Mouse (Mus musculus) small intestine, adult 2 months (tissue): Measurements from ENCODE around the gene Cog7. TPM values are rescaled to one million over a fixed set of nuclear protein-coding genes. Genes with fewer than 3 reads are reported as not detected.
A peak's percentile ranks its signal among the peaks of the same experiment; 100 is the strongest.

Experiments
- H3K27ac ChIP-seq: fragments of 200-500 bp; 2 replicates; pipeline ENCODE4 v1.5.1; 2012; ENCODE audit warnings: low read depth, low read length, control low read depth, inconsistent platforms; ENCODE audit not compliant: insufficient read depth
- H3K27me3 ChIP-seq: fragments of 200-500 bp; 2 replicates; pipeline ENCODE4 v1.6.1; 2012; ENCODE audit warnings: mild to moderate bottlenecking, moderate library complexity, low read length, inconsistent platforms; ENCODE audit not compliant: control insufficient read depth, insufficient read depth
- H3K36me3 ChIP-seq: fragments of 200-500 bp; 2 replicates; pipeline ENCODE4 v1.6.1; 2012; ENCODE audit warnings: mild to moderate bottlenecking, low read length, control low read depth, inconsistent platforms; ENCODE audit not compliant: control insufficient read depth, insufficient read depth
- H3K4me1 ChIP-seq: fragments of 200-500 bp; 2 replicates; pipeline ENCODE4 v1.6.1; 2012; ENCODE audit warnings: low read length, inconsistent platforms, mixed read lengths; ENCODE audit not compliant: control insufficient read depth, insufficient read depth, insufficient read length
- H3K4me3 ChIP-seq: fragments of 200-500 bp; 2 replicates; pipeline ENCODE4 v1.5.1; 2012; ENCODE audit warnings: low read depth, mild to moderate bottlenecking, control low read depth, inconsistent platforms, low read length, moderate library complexity
- CTCF ChIP-seq: fragments of 200-500 bp; IDR thresholded peaks from 2 replicates; pipeline ENCODE4 v1.5.1; 2012; ENCODE audit warnings: low read depth, mild to moderate bottlenecking, control low read depth, inconsistent platforms, low read length, moderate library complexity, mixed read lengths; ENCODE audit not compliant: insufficient replicate concordance, insufficient read length; ENCODE audit errors: extremely low read depth
- POLR2A ChIP-seq: fragments of 200-500 bp; IDR thresholded peaks from 2 replicates; pipeline ENCODE4 v1.6.1; 2012; ENCODE audit warnings: low read depth, mild to moderate bottlenecking, control low read depth, inconsistent platforms, low read length, moderate library complexity
- WGBS: fragments of 180-500 bp; shearing (Covaris S2); methylation state at CpG from one replicate; pipeline ENCODE4 v1.1.7; 2018; 5-methylcytosine and 5-hydroxymethylcytosine counted together
- polyA plus RNA-seq: library from polyadenylated mRNA; depleted of rRNA; stranded (reverse); fragments of >200 nt; gene quantifications from 2 replicates; pipeline ENCODE4 v1.2.3, GENCODE M21; 2012

Gene Cog7
- polyA plus RNA-seq, 1 experiment: 20.2 TPM

DNA sequence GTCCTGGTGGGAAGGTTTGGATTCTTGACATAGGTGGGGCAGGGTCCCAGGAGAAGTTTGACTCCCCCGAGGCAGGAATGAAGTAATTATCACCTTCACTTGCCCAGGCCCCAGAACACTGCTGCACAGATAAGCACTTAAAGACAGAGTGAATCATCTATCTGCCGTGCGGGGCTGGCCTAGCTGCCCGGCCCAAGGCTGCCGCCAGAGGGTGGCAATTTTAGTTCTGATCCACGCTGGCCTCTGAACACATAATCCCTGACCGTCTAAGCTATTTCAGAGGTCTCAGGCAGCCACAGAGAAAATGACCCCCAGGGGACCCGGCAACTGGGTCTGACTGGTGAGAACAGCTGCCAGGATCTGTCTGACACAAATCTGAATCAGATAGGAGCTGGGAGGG is 33.6 kb upstream of the Cog7 start:
- no peaks in the 10 kb centered on the region for H3K27me3 ChIP-seq
- no peak overlapping the region for H3K27ac ChIP-seq
- 50% methylated on average over 8 of the region's 8 CpGs for WGBS

DNA sequence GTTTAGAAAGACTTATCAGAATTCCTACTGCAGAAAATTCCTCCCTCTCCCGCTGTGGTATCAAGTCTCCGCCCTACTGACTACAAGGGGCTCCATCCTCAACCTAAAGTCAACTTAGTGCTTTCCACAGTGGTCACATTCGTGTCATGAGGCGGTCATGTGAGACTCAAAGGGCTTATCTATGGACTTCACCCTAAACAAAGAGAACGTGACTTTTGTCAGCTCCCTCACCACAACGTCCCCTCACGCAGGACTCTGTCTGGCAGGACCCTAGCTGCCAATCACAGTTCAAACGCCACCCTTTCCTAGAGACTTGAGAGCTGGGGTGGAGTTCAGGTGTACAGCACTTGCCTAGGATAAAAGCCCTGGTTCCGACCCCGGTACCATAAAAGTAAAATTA is 31.4 kb upstream of the Cog7 start:
- Histone ChIP-seq H3K27me3 (no peaks in the 10 kb centered on the region), H3K4me3 (no peak overlapping the region), H3K36me3 (peaks cover 2% of the 10 kb centered on the region; the same call in 1 of the 2 replicates), H3K4me1 (no peaks in the 10 kb centered on the region), H3K27ac (no peak overlapping the region)
- WGBS: 62% methylated on average over 10 of the region's 10 CpGs
- no peak for TF ChIP-seq POLR2A
- TF ChIP-seq CTCF: no peak

More for the DNA sequence above, 33.6 kb upstream of the Cog7 start:
- Histone ChIP-seq H3K4me1 (no peaks in the 10 kb centered on the region; the same call in 1 of the 2 replicates), H3K4me3 (no peak overlapping the region), H3K36me3 (peaks cover 2% of the 10 kb centered on the region; the same call in 1 of the 2 replicates)
- TF ChIP-seq POLR2A (no peak), CTCF (no peak; the same call in 1 of the 2 replicates)

DNA sequence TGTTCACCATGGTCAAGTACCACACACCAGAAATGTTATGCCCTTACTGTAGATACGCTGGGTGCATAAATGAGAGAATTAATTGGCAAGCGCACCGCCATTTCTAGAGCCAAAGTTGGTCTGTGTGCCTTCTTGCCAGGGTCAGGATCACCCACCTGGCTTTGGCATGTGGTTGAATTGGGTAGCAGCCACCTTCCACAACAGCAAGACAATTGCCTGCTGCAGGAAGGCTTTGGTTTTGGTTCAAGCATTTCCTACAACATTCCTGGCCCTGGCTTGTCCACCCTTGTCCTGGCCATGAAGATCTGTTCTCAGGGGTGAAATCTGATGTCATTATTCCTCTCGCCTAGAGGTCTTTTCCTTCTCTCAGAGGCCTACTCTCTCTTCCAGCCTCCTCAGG is 30.9 kb upstream of the Cog7 start:
- no peaks in the 10 kb centered on the region for H3K27me3 ChIP-seq
- peaks cover 2% of the 10 kb centered on the region; the same call in 1 of the 2 replicates for H3K36me3 ChIP-seq
- WGBS: 97% methylated on average over 4 of the region's 4 CpGs
- TF ChIP-seq CTCF (no peak), POLR2A (no peak)
- H3K27ac ChIP-seq: no peak overlapping the region
- H3K4me1 ChIP-seq: no peaks in the 10 kb centered on the region
- no peak overlapping the region for H3K4me3 ChIP-seq

DNA sequence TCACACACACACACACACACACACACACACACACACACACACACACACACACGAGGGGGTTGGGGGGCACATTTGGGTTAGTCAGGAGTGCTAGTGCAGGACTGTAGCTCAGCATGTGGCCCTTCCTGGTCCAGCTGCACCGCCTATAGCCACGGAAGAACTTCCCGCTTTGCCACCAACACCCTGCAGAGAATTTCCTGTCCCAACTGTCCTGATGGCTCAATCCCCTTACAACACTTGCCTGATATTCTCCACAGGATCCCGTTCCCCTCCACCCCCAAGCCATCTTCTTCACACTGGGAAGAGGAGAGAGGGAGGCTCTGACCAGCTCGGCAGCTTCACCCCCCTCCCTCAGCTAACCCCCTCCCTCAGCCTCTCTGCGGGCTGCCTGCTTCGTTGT is 18.9 kb upstream of the Cog7 start:
- H3K36me3 ChIP-seq: 0 out of 2 replicates have a peak, but pooled peaks cover 5% of the 10 kb centered on the region
- WGBS: 80% methylated on average over 8 of the region's 8 CpGs

DNA sequence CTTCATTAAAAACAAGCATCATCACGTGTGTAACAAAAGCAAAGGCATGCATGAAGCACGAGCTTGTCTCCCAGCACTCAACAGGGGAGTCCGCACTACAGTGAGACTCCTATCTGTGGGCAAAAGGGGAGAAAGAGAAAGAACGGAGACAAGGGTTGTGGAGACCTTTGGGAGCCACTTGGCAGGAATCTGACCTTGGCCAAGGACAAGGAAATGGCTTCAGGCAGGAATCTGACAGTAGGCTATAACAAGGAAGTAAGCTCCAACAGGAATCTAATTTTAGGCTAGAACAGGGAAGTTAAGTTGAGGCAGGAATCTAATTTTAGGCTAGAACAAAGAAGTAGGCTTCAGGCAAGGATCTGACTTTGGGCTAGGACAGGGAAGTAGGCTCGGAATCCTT is 14.4 kb upstream of the Cog7 start:
- TF ChIP-seq POLR2A (no peak), CTCF (no peak)
- Histone ChIP-seq H3K36me3 (0 out of 2 replicates have a peak, but pooled peaks cover 5% of the 10 kb centered on the region), H3K27ac (no peak overlapping the region), H3K4me3 (no peak overlapping the region), H3K27me3 (no peaks in the 10 kb centered on the region), H3K4me1 (no peaks in the 10 kb centered on the region)
- 97% methylated on average over 5 of the region's 5 CpGs for WGBS

More for the DNA sequence above, 18.9 kb upstream of the Cog7 start:
- Histone ChIP-seq H3K4me3 (no peak overlapping the region), H3K4me1 (no peaks in the 10 kb centered on the region), H3K27ac (no peak overlapping the region), H3K27me3 (no peaks in the 10 kb centered on the region)
- TF ChIP-seq CTCF (no peak), POLR2A (no peak)

DNA sequence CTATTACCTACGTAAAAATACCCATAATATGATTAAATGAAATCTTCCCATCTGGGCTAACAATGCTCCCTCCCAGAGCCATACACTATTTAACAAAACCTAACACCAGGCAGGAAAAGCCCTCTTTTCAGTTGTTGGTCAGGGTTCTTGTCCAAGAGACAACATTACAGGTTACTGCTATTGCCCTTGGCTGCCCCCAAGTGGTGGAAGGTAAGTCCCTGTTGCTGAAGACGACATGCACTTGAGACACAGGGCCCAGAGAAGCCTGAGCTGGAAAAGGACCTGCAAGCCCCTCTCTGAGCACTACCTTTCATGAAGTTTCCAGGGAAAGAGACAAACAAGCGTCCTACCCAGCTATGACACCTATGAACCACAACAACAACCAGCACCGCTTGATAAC is 6.5 kb downstream of the Cog7 start:
- H3K4me3 ChIP-seq: no peak overlapping the region
- peaks cover 21% of the 10 kb centered on the region for H3K36me3 ChIP-seq
- no peaks in the 10 kb centered on the region for H3K4me1 ChIP-seq
- no peaks in the 10 kb centered on the region for H3K27me3 ChIP-seq
- TF ChIP-seq POLR2A (no peak), CTCF (peak; percentile 51; the same call in 1 of the 2 replicates)
- 66% methylated on average over 4 of the region's 4 CpGs for WGBS
- H3K27ac ChIP-seq: no peak overlapping the region

DNA sequence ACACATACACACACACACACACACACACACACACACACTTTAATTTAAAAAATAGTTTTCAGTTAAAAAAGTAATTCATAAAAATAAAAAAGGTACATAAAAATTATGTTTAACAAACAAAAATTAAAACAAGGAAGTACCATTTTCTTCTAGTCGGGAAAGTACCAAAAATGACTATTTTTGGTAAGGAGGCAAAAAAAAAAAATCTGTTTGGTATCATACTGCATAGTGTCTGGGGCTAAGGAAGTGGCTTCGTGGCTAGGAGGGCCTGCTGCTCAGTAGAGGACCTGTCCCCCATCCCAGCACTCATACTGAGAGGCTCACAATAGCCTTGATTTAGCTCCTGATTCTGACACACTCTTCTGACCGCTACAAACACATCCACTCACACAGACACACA is 9.8 kb downstream of the Cog7 start:
- Histone ChIP-seq H3K4me1 (no peaks in the 10 kb centered on the region), H3K4me3 (no peak overlapping the region), H3K27ac (no peak overlapping the region), H3K27me3 (no peaks in the 10 kb centered on the region), H3K36me3 (peaks cover 28% of the 10 kb centered on the region)
- WGBS: 77% methylated on average over 3 of the region's 3 CpGs
- TF ChIP-seq CTCF: no peak

DNA sequence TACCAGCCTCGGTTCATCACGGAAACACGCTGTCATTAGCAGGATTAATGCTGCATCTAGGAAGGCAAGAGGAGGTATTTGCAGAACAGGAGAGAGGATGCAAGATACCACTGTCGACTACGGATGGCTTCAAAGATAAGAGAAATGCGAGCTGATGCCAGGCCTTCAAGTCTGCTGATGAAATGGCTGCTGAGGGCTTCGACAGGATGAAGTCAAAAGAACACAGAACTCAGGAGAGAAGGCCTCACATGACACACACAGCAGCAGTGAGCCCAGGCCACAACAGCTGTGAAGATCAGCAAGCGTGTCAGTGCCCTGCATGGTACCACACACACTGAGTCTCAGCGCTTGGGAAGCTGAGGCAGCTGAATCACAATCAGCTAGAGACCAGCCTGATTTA is 11.3 kb downstream of the Cog7 start:
- WGBS: 89% methylated on average over 9 of the region's 9 CpGs
- peaks cover 29% of the 10 kb centered on the region for H3K36me3 ChIP-seq
- H3K4me1 ChIP-seq: no peaks in the 10 kb centered on the region
- H3K27ac ChIP-seq: no peak overlapping the region
- no peaks in the 10 kb centered on the region for H3K27me3 ChIP-seq
- no peak overlapping the region for H3K4me3 ChIP-seq
- TF ChIP-seq CTCF (no peak), POLR2A (no peak)
